Mouse (Mus musculus): ENCODE results near the gene Slc44a5. TPM values are rescaled to one million over a fixed set of nuclear protein-coding genes. Genes with fewer than 3 reads are reported as not detected.

Slc44a5 gene
- total RNA-seq, 1 experiment: 0.09 TPM

GRCm38 (mm10) chr3:153969451-153969850 lies 3.8 kb upstream of the Slc44a5 start:
- peaks cover 0 to under 1% of the 10 kb centered on the region in 2 experiments; a peak in 1 of 4 replicates for H3K4me1 ChIP-seq (ENCODE audit: control insufficient read depth in 2 of 2, insufficient read depth in 2 of 2, low read length in 2 of 2, poor library complexity in 1 of 2)
- H3K9me3 ChIP-seq (ENCODE audit: control insufficient read depth, insufficient read depth, low read depth, low read length): no peaks in the 10 kb centered on the region
- in situ Hi-C loops (cut with MboI; ENCODE audit: low sequenced_read_pairs in 2 of 2, unreplicated experiment in 2 of 2): loop anchor here (10.0 to 25.0 kb wide), 2 partner anchors 255 to 268 kb away; no protein-coding TSS in a partner anchor
- H3K9ac ChIP-seq (ENCODE audit: insufficient read depth, low read depth, low read length, poor library complexity, severe bottlenecking): no peak overlapping the region
- H3K36me3 ChIP-seq (ENCODE audit: control insufficient read depth, insufficient read depth, low read length, poor library complexity, severe bottlenecking): no peaks in the 10 kb centered on the region
- no peak overlapping the region for H3K27ac ChIP-seq (ENCODE audit: insufficient read depth, low read depth, low read length, poor library complexity, severe bottlenecking)
- H3K4me3 ChIP-seq (ENCODE audit: insufficient read depth in 1 of 2, low read depth in 1 of 2, low read length in 2 of 2, poor library complexity in 1 of 2, severe bottlenecking in 1 of 2): no peak overlapping the region
- no peak for DNase-seq (ENCODE audit: low read depth, low spot score)
- TF ChIP-seq MAFK (IDR thresholded peaks at IDR 0.05; ENCODE audit: insufficient read depth, low read depth, low read length) (peak; percentile 82), ZNF384 (IDR thresholded peaks at IDR 0.05; ENCODE audit: low read depth, low read length) (no peak), CHD2 (IDR thresholded peaks at IDR 0.05; ENCODE audit: low read depth, low read length) (no peak), HCFC1 (IDR thresholded peaks at IDR 0.05; ENCODE audit: borderline replicate concordance, insufficient read depth, low read length) (no peak)

- Histone ChIP-seq H3K36me3 (ENCODE audit: control insufficient read depth, insufficient read depth, low read length, poor library complexity, severe bottlenecking) (no peaks in the 10 kb centered on the region), H3K27ac (ENCODE audit: insufficient read depth, low read depth, low read length, poor library complexity, severe bottlenecking) (no peak overlapping the region), H3K9me3 (ENCODE audit: control insufficient read depth, insufficient read depth, low read depth, low read length) (no peaks in the 10 kb centered on the region), H3K4me3 (ENCODE audit: insufficient read depth in 1 of 2, low read depth in 1 of 2, low read length in 2 of 2, poor library complexity in 1 of 2, severe bottlenecking in 1 of 2) (peak overlapping the region; percentile 63 to 70), H3K9ac (ENCODE audit: insufficient read depth, low read depth, low read length, poor library complexity, severe bottlenecking) (peak overlapping the region; percentile 45; the same call in 1 of the 2 replicates), H3K4me1 (ENCODE audit: control insufficient read depth in 2 of 2, insufficient read depth in 2 of 2, low read length in 2 of 2, poor library complexity in 1 of 2) (peaks cover 0 to 2% of the 10 kb centered on the region in 2 experiments; a peak in 1 of 4 replicates)
- no peak for TF ChIP-seq ZC3H11A (IDR thresholded peaks at IDR 0.05; ENCODE audit: borderline replicate concordance, low read depth, low read length)
- TF ChIP-seq HCFC1 (IDR thresholded peaks at IDR 0.05; ENCODE audit: borderline replicate concordance, insufficient read depth, low read length): no peak
- TF ChIP-seq CHD2 (IDR thresholded peaks at IDR 0.05; ENCODE audit: low read depth, low read length): no peak
- TF ChIP-seq MAFK (IDR thresholded peaks at IDR 0.05; ENCODE audit: insufficient read depth, low read depth, low read length): no peak
- TF ChIP-seq ZNF384 (IDR thresholded peaks at IDR 0.05; ENCODE audit: low read depth, low read length): no peak
- in situ Hi-C loops (cut with MboI; ENCODE audit: low sequenced_read_pairs in 2 of 2, unreplicated experiment in 2 of 2): loop anchor here in 1 of 2 experiments (25.0 kb wide), 1 partner anchor 263 kb away; no protein-coding TSS in a partner anchor
- no peak for DNase-seq (ENCODE audit: low read depth, low spot score)
Measured at GRCm38 (mm10) chr3:153973949-153974760, 919 bp downstream of the Slc44a5 start.

GRCm38 (mm10) chr3:153975060-153975459 lies 1.8 kb downstream of the Slc44a5 start:
- H3K4me1 ChIP-seq (ENCODE audit: control insufficient read depth in 2 of 2, insufficient read depth in 2 of 2, low read length in 2 of 2, poor library complexity in 1 of 2): peaks cover 0 to 2% of the 10 kb centered on the region in 2 experiments; a peak in 1 of 4 replicates
- DNase-seq (ENCODE audit: low read depth, low spot score): no peak
- in situ Hi-C loops (cut with MboI; ENCODE audit: low sequenced_read_pairs in 2 of 2, unreplicated experiment in 2 of 2): no loop called here
- TF ChIP-seq CHD2 (IDR thresholded peaks at IDR 0.05; ENCODE audit: low read depth, low read length) (no peak), ZC3H11A (IDR thresholded peaks at IDR 0.05; ENCODE audit: borderline replicate concordance, low read depth, low read length) (no peak), MAFK (IDR thresholded peaks at IDR 0.05; ENCODE audit: insufficient read depth, low read depth, low read length) (no peak), HCFC1 (IDR thresholded peaks at IDR 0.05; ENCODE audit: borderline replicate concordance, insufficient read depth, low read length) (no peak), ZNF384 (IDR thresholded peaks at IDR 0.05; ENCODE audit: low read depth, low read length) (no peak)
- H3K4me3 ChIP-seq (ENCODE audit: insufficient read depth in 1 of 2, low read depth in 1 of 2, low read length in 2 of 2, poor library complexity in 1 of 2, severe bottlenecking in 1 of 2): no peak overlapping the region
- H3K9ac ChIP-seq (ENCODE audit: insufficient read depth, low read depth, low read length, poor library complexity, severe bottlenecking): no peak overlapping the region
- H3K27ac ChIP-seq (ENCODE audit: insufficient read depth, low read depth, low read length, poor library complexity, severe bottlenecking): no peak overlapping the region
- no peaks in the 10 kb centered on the region for H3K36me3 ChIP-seq (ENCODE audit: control insufficient read depth, insufficient read depth, low read length, poor library complexity, severe bottlenecking)
- no peaks in the 10 kb centered on the region for H3K9me3 ChIP-seq (ENCODE audit: control insufficient read depth, insufficient read depth, low read depth, low read length)

DNA sequence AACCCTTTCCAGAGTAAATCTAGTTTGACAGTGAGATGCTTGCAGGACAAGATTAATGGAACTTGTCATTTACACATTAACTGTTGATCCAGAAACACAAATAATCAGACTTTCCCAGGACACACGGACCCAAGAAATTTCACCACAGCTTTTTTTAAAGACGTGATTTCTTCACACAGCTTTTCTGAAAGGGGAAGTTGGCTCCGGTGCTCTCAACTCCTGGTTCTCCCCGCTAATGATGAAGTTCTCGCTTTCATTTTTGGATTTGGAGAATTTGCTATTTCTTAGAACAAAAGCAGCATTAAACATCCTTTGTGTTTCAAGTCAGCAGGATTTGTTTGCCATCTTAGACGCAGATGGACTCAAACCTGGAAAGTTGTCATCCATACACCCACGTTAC lies 2.6 kb downstream of the Slc44a5 start:
- in situ Hi-C loops (cut with MboI; ENCODE audit: low sequenced_read_pairs in 2 of 2, unreplicated experiment in 2 of 2): no loop called here
- no peak for TF ChIP-seq ZNF384 (IDR thresholded peaks at IDR 0.05; ENCODE audit: low read depth, low read length)
- no peak for TF ChIP-seq ZC3H11A (IDR thresholded peaks at IDR 0.05; ENCODE audit: borderline replicate concordance, low read depth, low read length)
- no peak for TF ChIP-seq HCFC1 (IDR thresholded peaks at IDR 0.05; ENCODE audit: borderline replicate concordance, insufficient read depth, low read length)
- TF ChIP-seq MAFK (IDR thresholded peaks at IDR 0.05; ENCODE audit: insufficient read depth, low read depth, low read length): no peak
- TF ChIP-seq CHD2 (IDR thresholded peaks at IDR 0.05; ENCODE audit: low read depth, low read length): no peak
- H3K4me3 ChIP-seq (ENCODE audit: insufficient read depth in 1 of 2, low read depth in 1 of 2, low read length in 2 of 2, poor library complexity in 1 of 2, severe bottlenecking in 1 of 2): no peak overlapping the region

More for the DNA sequence above, 2.6 kb downstream of the Slc44a5 start:
- no peak for DNase-seq (ENCODE audit: low read depth, low spot score)
- H3K4me1 ChIP-seq (ENCODE audit: control insufficient read depth in 2 of 2, insufficient read depth in 2 of 2, low read length in 2 of 2, poor library complexity in 1 of 2): peaks cover 0 to 2% of the 10 kb centered on the region in 2 experiments; a peak in 1 of 4 replicates
- no peak overlapping the region for H3K27ac ChIP-seq (ENCODE audit: insufficient read depth, low read depth, low read length, poor library complexity, severe bottlenecking)
- no peak overlapping the region for H3K9ac ChIP-seq (ENCODE audit: insufficient read depth, low read depth, low read length, poor library complexity, severe bottlenecking)
- no peaks in the 10 kb centered on the region for H3K36me3 ChIP-seq (ENCODE audit: control insufficient read depth, insufficient read depth, low read length, poor library complexity, severe bottlenecking)
- no peaks in the 10 kb centered on the region for H3K9me3 ChIP-seq (ENCODE audit: control insufficient read depth, insufficient read depth, low read depth, low read length)
